Mouse (Mus musculus): ENCODE results near the gene Rnase12.

The Rnase12 gene

GRCm38 (mm10) chr14:51085086-51085485 is 27.6 kb upstream of the Rnase12 start:
- DNase-seq (ENCODE audit: low read depth), result no peak

DNA sequence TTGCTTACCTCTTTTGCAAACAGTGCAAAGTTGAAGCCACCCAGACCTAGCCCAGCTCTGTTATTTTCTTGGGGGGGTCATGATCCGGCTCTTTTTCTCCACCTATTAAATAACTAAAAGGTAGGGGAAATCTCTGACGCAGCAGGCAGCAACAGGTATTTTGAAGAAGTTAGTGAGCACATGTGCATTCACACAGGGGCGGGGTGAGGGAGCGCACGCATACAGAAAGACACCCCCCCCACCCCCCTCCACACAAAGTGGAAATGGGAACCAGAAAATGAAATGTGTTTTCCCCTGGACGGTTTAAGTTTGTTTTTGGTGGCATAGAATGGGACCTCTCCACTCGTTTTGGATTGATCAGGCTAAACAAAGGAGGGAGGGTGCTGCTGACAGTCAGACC is 26.3 kb upstream of the Rnase12 start:
- peak; percentile 39 for DNase-seq (ENCODE audit: low read depth)

- peak; percentile 81 for DNase-seq (ENCODE audit: low read depth)
These were observed 25.4 kb upstream of the Rnase12 start for GRCm38 (mm10) chr14:51082599-51083581.

DNA sequence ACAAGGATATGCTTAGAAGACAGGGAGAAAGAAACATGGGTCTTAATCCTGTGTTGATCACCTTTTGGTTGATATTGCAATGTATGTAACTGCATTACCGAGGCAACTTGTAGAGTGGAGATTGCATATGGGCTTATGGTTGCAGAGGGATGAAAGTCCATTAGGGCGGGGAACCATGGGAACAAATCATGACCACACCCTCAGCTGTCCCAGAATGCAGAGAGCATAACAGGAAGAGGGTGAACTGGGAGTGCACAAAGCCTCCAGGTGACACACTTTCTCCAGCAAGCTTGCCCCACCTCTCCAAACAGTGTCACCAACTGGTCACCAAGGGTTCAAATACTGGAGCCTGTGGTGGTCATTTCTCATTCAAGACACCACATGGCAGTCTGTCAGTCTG is 23.6 kb upstream of the Rnase12 start:
- DNase-seq (ENCODE audit: low read depth), result no peak

GRCm38 (mm10) chr14:51079180-51079579 is 21.7 kb upstream of the Rnase12 start:
- no peak for DNase-seq (ENCODE audit: low read depth)

GRCm38 (mm10) chr14:51074335-51074734 is 16.9 kb upstream of the Rnase12 start, which contains the start of gene Olfr750:
Olfr750 (minus strand) TSS chr14:51074435.
- DNase-seq (ENCODE audit: low read depth), result no peak

GRCm38 (mm10) chr14:51069617-51070016 is 12.2 kb upstream of the Rnase12 start:
- peak; percentile 67 for DNase-seq (ENCODE audit: low read depth)

DNA sequence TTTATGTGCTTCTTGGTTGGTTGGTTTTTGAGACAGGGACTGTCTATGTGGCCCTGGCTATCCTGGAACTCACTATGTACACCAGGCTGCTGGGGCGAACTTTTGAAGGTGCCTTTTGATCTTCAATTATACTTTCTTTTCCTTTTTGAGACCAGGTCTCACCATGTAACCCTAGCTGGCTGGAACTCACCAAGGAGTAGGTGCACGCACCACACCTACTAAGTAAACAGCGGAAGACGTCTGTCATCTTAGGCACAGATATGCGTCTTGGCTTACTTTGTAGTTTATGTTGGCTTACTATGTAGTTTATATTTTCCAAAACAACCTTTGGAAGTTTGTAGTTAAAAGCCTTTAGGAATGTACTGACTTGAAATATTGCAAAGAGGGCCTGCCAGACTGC is 11.5 kb upstream of the Rnase12 start:
- DNase-seq (ENCODE audit: low read depth), result no peak

DNA sequence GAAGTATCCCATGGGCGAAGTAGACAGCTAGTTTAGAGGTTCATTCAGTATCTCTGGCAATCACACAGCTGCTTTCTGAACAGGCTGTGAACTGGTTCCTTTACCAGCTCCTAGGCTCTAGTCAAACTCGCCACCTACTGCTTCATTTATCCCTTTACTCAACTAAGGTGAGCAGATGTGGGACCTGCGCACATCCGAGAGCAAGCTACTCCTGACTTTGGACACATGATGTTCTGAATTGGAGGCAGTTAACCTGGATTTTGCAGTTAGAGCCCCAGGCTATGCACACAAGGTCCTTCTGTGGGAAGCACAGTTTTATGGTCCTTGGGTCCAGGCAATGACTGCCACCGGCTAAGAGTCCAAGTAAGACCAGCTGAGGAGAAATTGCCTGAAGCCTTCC is 3.3 kb upstream of the Rnase12 start:
- DNase-seq (ENCODE audit: low read depth), result no peak

DNA sequence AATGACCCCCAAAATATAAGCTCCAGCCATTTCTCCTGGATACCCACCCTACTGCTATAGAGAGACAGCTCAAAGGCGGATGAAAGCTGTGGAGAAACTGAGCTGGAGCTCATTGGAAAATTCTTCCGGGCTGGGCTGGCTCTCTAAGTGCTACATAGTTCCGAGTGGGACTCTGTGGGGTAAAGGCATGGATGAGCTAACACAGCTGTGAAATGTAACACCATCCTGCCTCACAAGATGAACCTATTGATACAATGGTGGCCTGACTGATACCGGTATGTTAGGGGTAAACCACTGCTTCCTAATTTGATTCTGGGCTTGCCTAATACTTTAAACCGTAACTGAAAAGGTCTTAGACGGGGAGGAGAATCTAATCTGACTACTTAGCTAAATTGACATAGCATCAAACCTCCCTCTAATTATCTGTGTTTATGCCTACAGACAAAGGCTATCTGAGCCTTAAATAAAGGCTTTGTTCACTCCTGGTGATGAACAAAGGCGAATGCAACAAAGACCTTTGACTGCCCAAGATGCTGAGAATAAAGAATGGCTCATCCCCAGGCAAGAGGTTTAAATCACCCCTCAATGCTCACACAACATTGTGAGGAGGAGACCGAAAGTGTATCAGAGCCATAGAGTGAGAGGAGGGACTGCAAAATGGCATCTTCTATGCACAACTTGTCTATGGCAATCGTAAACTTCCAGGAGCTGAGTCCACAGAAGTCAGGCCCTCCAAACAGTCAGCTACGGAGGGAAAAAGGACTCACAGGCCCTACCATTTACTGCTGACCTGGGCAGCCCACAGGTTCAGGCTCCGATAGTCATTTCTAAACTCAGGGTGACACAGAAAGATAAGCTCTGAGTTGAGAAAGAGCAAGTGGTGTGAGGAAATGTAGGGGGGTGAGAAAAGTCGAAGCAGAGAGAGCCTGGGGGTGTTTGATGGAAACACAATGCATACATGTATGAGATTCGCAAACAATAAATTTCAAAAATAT is 2.9 kb downstream of the Rnase12 start:
- DNase-seq (ENCODE audit: low read depth), result no peak

GRCm38 (mm10) chr14:51053176-51053575 is 4.3 kb downstream of the Rnase12 start:
- no peak for DNase-seq (ENCODE audit: low read depth)

DNA sequence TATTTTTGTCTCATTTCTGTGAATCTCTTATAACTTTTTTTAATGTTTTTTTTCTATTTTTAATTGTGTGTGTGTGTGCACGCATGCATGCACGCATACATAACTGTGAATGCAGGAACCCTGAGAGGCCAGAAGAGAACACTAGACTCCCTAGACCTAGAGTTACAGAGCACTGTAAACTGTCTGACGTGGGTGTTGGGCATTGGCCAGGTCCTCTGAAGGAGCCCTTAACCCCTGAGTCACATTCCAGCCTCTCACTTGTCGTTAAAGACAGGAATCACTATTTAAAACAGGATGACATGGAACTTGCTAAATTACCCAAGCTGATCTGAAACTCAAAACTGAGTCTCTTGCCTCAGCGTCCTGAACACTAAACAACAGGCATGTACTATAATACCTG is 5.5 kb downstream of the Rnase12 start:
- DNase-seq (ENCODE audit: low read depth), result peak; percentile 45

DNA sequence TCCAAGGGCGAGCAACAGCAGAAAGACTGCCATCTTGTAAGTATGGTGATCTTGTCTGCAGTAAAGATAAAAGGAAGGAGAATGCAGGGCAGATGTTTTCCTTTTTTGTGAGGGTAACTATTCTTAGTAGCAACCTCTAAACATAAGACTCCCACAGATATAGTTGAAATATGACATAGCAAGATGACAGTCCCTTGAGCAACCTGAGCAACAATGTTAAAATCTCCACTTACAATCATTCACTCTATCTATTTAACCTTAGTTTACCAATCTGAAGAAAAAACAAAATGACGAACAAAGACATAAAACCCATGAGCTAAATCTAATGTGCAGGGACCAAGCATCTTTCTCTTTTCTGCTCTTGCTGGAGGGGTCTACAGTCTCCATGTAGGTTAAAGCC is 7.4 kb downstream of the Rnase12 start, which contains the start of gene Rnase11:
Rnase11 (minus strand) TSS at position 101 of the 400 bp plus-strand sequence.
- no peak for DNase-seq (ENCODE audit: low read depth)

DNA sequence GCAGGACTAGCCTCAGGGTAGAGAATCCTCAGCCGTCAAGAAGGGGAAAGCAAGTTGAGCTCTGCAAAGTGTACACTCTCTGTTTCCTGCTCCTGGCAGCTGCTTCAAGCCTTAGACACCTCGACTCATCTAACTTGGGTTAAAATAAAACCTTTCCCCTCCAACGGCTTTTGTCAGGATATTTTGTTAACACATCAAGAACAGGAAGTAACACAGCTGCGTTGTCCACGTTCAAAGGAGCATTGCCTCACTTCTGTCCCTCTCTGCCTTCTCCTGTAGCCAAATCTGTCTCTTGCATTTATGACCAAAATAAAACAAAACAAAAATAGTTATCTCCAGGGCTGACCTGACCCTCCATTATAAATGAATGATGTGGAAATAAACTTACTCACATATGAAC is 9.6 kb downstream of the Rnase12 start:
- no peak for DNase-seq (ENCODE audit: low read depth)

GRCm38 (mm10) chr14:51041769-51042168 is 15.7 kb downstream of the Rnase12 start, which contains the start of gene Rnase9:
Rnase9 (minus strand) TSS chr14:51041869.
- no peak for DNase-seq (ENCODE audit: low read depth)

GRCm38 (mm10) chr14:51036214-51036613 is 21.2 kb downstream of the Rnase12 start:
- DNase-seq (ENCODE audit: low read depth), result no peak

DNA sequence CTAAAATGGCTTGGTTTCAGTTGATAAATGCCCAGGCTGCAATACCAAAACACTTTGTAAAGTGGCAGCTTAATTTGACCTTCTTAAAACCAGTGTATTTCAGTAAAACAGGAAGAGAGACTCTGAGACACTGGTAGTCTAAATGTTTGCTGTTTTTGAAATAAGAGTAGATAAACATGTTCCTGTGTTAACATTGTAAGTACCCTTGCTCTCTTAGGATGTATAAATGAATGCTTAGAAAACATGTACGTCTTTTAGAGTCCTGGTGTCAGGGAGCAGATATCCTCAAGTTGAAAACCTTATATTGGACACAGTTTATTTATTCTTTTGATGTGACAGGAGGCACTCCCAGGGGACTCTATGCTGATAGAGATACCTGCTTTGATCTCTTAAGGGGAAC is 22.3 kb downstream of the Rnase12 start:
- no peak for DNase-seq (ENCODE audit: low read depth)

DNA sequence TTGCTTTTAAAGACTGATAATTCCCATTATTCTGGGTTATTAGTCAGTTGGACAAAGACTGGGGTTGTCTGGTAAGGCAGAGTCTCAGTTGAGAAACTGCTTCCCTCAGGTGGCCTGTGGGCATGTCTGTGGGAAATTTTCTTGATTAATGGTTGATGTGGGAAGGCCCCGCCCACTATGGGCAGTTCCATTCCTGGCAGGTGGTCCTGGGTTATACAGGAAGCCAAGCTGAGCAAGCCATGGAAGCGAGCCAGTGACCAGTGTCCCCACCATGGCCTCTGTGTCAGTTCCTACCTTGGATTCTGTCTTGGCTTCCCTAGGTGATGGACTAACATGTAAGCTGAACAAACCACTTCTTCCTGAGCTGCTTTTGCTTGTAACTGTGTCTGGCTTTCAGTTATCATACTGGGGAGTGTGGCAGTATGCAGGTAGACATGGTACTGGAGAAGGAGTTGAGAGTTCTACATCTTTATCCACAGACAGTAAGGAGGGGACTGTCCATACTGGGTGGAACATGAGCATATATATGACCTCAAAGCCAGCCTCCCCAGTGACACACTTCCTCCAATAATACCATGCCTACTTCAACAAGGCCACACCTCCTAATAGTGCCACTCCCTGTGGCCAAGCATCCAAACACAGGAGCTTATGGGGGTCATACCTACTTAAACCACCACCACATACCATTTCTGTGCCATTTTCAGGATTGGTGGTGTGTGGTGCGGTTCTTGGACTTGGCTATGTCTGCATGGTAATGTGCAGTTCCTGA is 29.9 kb downstream of the Rnase12 start:
- no peak for DNase-seq (ENCODE audit: low read depth)

DNA sequence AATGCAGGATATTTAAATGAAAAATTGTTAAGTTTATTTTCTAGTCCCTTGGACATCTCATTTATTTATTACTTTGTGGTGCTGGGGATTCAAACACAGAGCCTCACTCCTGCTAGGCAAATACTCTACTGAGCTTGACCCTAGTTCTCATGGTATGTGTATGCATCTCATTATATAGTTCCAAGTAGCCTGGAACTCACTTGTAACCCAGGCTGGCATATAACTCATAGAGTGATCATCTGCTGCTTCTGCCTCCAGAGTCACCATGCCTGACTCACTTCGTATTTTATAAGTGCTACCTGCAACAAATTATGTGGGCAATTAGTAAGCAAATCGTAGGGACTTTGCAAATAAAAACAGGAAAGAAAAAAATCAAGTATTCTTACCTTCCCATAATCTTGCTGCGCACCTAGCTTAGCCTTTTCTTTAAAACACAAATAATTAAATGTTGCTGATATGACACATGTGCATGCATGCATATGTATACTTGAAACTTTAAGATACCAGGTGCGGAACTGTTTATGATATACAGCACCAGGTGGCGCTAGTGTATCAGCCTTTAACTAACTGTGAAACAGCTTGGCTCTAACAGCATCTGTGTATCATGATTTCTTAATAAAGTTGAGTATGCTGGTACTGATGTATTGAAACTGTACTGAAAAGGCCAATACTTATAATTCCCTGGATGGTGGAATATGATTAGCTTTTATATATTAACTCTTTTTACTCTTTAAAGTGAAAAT is 30.9 kb downstream of the Rnase12 start:
- DNase-seq (ENCODE audit: low read depth), result peak; percentile 90

DNA sequence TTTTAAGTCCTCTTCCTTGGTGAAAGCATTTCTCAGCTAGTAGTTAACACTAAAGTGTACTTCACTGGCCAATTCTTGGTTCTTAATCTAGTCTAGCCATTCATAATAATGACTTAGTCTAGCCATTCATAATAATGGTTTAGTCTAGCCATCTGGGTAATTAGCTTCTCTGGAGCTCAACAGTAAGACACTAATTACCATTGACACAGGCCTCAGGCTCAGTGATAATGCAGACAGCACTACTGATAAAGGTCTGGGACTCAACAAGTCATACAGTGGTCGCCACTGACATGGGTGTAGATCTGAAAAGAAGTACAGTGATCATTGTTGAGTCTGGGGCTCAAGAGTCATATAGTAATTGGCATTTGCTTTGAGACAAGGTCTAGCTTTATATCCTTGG is 32.6 kb downstream of the Rnase12 start:
- no peak for DNase-seq (ENCODE audit: low read depth)

DNA sequence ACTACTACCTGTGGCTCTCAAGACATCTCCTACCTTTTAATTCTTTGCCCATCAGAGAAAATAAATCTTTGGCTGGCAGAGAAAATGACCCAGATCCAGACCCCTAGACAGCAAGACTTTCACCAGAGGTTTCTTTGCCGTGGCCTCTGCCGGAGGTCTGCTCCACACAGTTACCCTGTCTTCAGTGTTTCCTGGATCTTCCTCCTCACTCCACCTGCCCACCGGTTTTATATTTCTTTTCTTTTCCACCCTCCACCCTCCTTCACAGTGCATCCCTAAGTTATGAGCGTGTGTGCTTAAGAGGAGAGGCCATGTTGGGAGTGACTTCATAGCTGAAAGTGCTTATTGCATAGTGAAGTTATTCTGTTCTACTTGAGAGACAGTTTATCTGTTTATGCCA is 34.0 kb downstream of the Rnase12 start:
- DNase-seq (ENCODE audit: low read depth), result no peak

All from NIH3T3 (cell line).